Mouse (Mus musculus): ENCODE measurements around the gene Mycbp. TPM values are rescaled to one million over a fixed set of nuclear protein-coding genes. Genes with fewer than 3 reads are reported as not detected.
A peak's percentile ranks its signal among the peaks of the same experiment; 100 is the strongest.

The Mycbp gene
- total RNA-seq (2014; rRNA removed), result 7.1 and 7.9 TPM in 2 replicates
- polyA plus RNA-seq (2015; fragmentation: Nextera tagmentation; extraction: Ambion mirVana), result 40.8 and 46.0 TPM in 2 replicates

GRCm38 (mm10) chr4:123904333-123905125 lies at the start of gene Mycbp:
Mycbp (plus strand) TSS chr4:123904832.
- peak within 1 kb of the TSS; percentile 70 for H3K4me3 ChIP-seq (ENCODE audit: low read depth, low read length)
- H3K9me3 ChIP-seq (ENCODE audit: low read length), result no peaks in the 10 kb centered on the region
- peaks cover 3% of the 10 kb centered on the region; the same call in 1 of the 2 replicates for H3K4me1 ChIP-seq (ENCODE audit: insufficient read depth)
- peaks cover 7% of the 10 kb centered on the region; the same call in 1 of the 2 replicates for H3K36me3 ChIP-seq (ENCODE audit: insufficient read depth)
- H3K27ac ChIP-seq (ENCODE audit: low read depth, low read length), result peak within 1 kb of the TSS; percentile 29; the same call in 1 of the 2 replicates
- H3K4me2 ChIP-seq (ENCODE audit: low read depth), result peak within 1 kb of the TSS; percentile 87
- H3K9ac ChIP-seq, result peak within 1 kb of the TSS; percentile 69
- TF ChIP-seq CTCF (IDR thresholded peaks at IDR 0.05; ENCODE audit: low read depth), result no peak
- peak; percentile 99 for DNase-seq
- WGBS, result 4% methylated on average over 49 of the region's 49 CpGs
- ATAC-seq, result peak; percentile 100
- no peaks in the 10 kb centered on the region for H3K27me3 ChIP-seq (ENCODE audit: insufficient read depth, low read length)

GRCm38 (mm10) chr4:123856888-123857287 lies 47.7 kb upstream of the Mycbp start:
- ATAC-seq, result no peak
- no peaks in the 10 kb centered on the region for H3K9me3 ChIP-seq (ENCODE audit: low read length)

GRCm38 (mm10) chr4:123858090-123858489 lies 46.5 kb upstream of the Mycbp start:
- Histone ChIP-seq H3K4me3 (ENCODE audit: low read depth, low read length) (no peak overlapping the region), H3K27me3 (ENCODE audit: insufficient read depth, low read length) (no peaks in the 10 kb centered on the region), H3K9ac (no peak overlapping the region), H3K27ac (ENCODE audit: low read depth, low read length) (no peak overlapping the region), H3K36me3 (ENCODE audit: insufficient read depth) (no peaks in the 10 kb centered on the region), H3K4me1 (ENCODE audit: insufficient read depth) (no peaks in the 10 kb centered on the region), H3K9me3 (ENCODE audit: low read length) (no peaks in the 10 kb centered on the region), H3K4me2 (ENCODE audit: low read depth) (no peak overlapping the region)
- ATAC-seq (no peak), DNase-seq (no peak)
- WGBS, result 88% methylated on average over 7 of the region's 7 CpGs
- no peak for TF ChIP-seq CTCF (IDR thresholded peaks at IDR 0.05; ENCODE audit: low read depth)

More at GRCm38 (mm10) chr4:123856888-123857287, 47.7 kb upstream of the Mycbp start:
- H3K4me1 ChIP-seq (ENCODE audit: insufficient read depth), result no peaks in the 10 kb centered on the region
- no peaks in the 10 kb centered on the region for H3K27me3 ChIP-seq (ENCODE audit: insufficient read depth, low read length)
- no peak for DNase-seq
- WGBS, result 64% methylated on average over 4 of the region's 4 CpGs
- H3K4me2 ChIP-seq (ENCODE audit: low read depth), result no peak overlapping the region
- H3K9ac ChIP-seq, result no peak overlapping the region
- H3K4me3 ChIP-seq (ENCODE audit: low read depth, low read length), result no peak overlapping the region
- H3K27ac ChIP-seq (ENCODE audit: low read depth, low read length), result no peak overlapping the region
- TF ChIP-seq CTCF (IDR thresholded peaks at IDR 0.05; ENCODE audit: low read depth), result no peak
- no peaks in the 10 kb centered on the region for H3K36me3 ChIP-seq (ENCODE audit: insufficient read depth)

GRCm38 (mm10) chr4:123859379-123859778 lies 45.3 kb upstream of the Mycbp start, which contains the start of gene 4933427I04Rik:
4933427I04Rik (plus strand) TSS chr4:123859679.
- WGBS, result 84% methylated on average over 3 of the region's 3 CpGs
- H3K27ac ChIP-seq (ENCODE audit: low read depth, low read length), result no peak within 1 kb of the TSS
- no peaks in the 10 kb centered on the region for H3K36me3 ChIP-seq (ENCODE audit: insufficient read depth)
- no peak for TF ChIP-seq CTCF (IDR thresholded peaks at IDR 0.05; ENCODE audit: low read depth)
- no peaks in the 10 kb centered on the region for H3K27me3 ChIP-seq (ENCODE audit: insufficient read depth, low read length)
- no peaks in the 10 kb centered on the region for H3K4me1 ChIP-seq (ENCODE audit: insufficient read depth)
- no peak within 1 kb of the TSS for H3K4me3 ChIP-seq (ENCODE audit: low read depth, low read length)
- no peak within 1 kb of the TSS for H3K9ac ChIP-seq
- no peak for ATAC-seq
- H3K9me3 ChIP-seq (ENCODE audit: low read length), result no peaks in the 10 kb centered on the region
- H3K4me2 ChIP-seq (ENCODE audit: low read depth), result no peak within 1 kb of the TSS
- no peak for DNase-seq

DNA sequence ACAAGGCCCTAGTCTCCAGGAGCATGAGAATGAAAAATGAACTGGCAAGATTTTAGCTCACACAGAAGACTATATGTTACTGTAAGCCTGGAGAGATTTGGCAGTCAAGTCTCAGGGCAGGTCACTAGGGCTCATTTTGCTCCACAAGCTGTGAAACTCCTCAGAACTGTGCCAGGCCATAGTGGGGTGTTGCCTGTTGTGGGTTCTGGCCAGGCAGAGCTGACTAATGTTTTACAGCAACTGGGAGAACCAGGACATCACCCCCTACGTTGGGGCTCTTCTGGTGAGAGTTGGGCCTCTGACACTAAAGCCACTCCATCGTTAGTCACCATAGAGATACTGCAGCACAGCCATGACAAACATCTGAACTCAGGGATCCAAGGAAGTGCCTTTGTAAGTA lies 44.8 kb upstream of the Mycbp start:
- ATAC-seq, result no peak
- Histone ChIP-seq H3K27me3 (ENCODE audit: insufficient read depth, low read length) (no peaks in the 10 kb centered on the region), H3K4me2 (ENCODE audit: low read depth) (no peak overlapping the region), H3K27ac (ENCODE audit: low read depth, low read length) (no peak overlapping the region), H3K9me3 (ENCODE audit: low read length) (no peaks in the 10 kb centered on the region), H3K9ac (no peak overlapping the region), H3K36me3 (ENCODE audit: insufficient read depth) (no peaks in the 10 kb centered on the region), H3K4me3 (ENCODE audit: low read depth, low read length) (no peak overlapping the region), H3K4me1 (ENCODE audit: insufficient read depth) (no peaks in the 10 kb centered on the region)
- 64% methylated on average over 2 of the region's 2 CpGs for WGBS
- TF ChIP-seq CTCF (IDR thresholded peaks at IDR 0.05; ENCODE audit: low read depth), result no peak
- DNase-seq, result no peak

DNA sequence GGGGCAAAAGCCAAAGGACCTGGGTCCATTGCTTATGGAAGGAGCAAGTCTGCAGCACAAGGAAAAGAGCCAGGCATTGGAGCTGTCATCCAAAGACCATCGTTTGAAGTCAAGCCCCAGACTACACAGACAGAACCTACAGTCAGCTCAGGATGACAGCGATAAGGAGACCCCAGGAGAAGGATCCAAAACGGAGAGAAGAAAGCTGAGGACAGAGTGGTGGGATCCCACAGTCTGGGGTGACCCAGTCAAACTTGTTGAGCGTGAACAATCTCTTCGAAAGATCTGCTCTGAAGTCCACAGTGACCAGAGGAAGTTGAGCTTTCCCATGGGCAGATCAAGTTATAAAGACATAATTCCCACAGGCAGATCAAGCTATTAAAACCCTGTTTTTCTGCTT lies 44.0 kb upstream of the Mycbp start:
- no peak overlapping the region for H3K27ac ChIP-seq (ENCODE audit: low read depth, low read length)
- DNase-seq (no peak), ATAC-seq (no peak)
- TF ChIP-seq CTCF (IDR thresholded peaks at IDR 0.05; ENCODE audit: low read depth), result no peak
- no peaks in the 10 kb centered on the region for H3K9me3 ChIP-seq (ENCODE audit: low read length)
- no peak overlapping the region for H3K4me2 ChIP-seq (ENCODE audit: low read depth)
- H3K4me3 ChIP-seq (ENCODE audit: low read depth, low read length), result no peak overlapping the region
- no peaks in the 10 kb centered on the region for H3K27me3 ChIP-seq (ENCODE audit: insufficient read depth, low read length)
- no peaks in the 10 kb centered on the region for H3K4me1 ChIP-seq (ENCODE audit: insufficient read depth)
- 82% methylated on average over 5 of the region's 5 CpGs for WGBS
- no peaks in the 10 kb centered on the region for H3K36me3 ChIP-seq (ENCODE audit: insufficient read depth)
- no peak overlapping the region for H3K9ac ChIP-seq

DNA sequence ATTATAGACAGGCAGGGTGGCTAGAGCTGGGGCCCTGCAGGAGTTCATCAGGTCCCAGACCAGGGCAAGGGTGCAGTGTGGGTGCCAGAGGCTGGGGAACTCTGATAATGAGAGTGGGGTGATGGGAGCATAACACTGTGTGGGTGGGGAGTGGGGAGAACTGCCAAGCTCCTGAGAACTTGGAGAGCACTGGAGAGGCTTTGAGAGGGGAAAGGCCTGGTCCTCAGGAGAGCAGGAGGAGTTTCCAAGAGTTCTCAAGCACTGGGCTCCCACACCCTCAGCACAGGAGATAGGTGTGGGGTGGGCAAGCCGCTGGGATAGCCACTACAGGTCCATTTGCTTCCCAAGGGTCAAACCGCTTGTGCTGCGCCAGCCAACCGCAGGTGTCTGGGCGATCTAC lies 10.9 kb upstream of the Mycbp start:
- H3K4me1 ChIP-seq (ENCODE audit: insufficient read depth), result no peaks in the 10 kb centered on the region
- no peak for TF ChIP-seq CTCF (IDR thresholded peaks at IDR 0.05; ENCODE audit: low read depth)
- DNase-seq, result no peak
- no peaks in the 10 kb centered on the region for H3K9me3 ChIP-seq (ENCODE audit: low read length)
- H3K36me3 ChIP-seq (ENCODE audit: insufficient read depth), result no peaks in the 10 kb centered on the region
- H3K9ac ChIP-seq, result no peak overlapping the region
- H3K27me3 ChIP-seq (ENCODE audit: insufficient read depth, low read length), result no peaks in the 10 kb centered on the region
- no peak for ATAC-seq
- no peak overlapping the region for H3K4me2 ChIP-seq (ENCODE audit: low read depth)
- no peak overlapping the region for H3K27ac ChIP-seq (ENCODE audit: low read depth, low read length)
- no peak overlapping the region for H3K4me3 ChIP-seq (ENCODE audit: low read depth, low read length)
- 91% methylated on average over 5 of the region's 5 CpGs for WGBS

All from forebrain, postnatal 0 days (tissue).